Mouse (Mus musculus): Measurements from ENCODE around the gene Rmdn2. TPM values are rescaled to one million over a fixed set of nuclear protein-coding genes. Genes with fewer than 3 reads are reported as not detected.

Gene Rmdn2
- polyA plus RNA-seq, 1 experiment from 2014 or later: 6.9 TPM

GRCm38 (mm10) chr17:79730988-79731387 lies 119.3 kb downstream of the Rmdn2 start:
- Histone ChIP-seq H3K4me1 (no peaks in the 10 kb centered on the region), H3K9me3 (no peaks in the 10 kb centered on the region), H3K27me3 (replicated peaks) (0 out of 2 replicates have a peak, but pooled peaks cover 4% of the 10 kb centered on the region), H3K4me3 (no peak overlapping the region), H3K9ac (no peak overlapping the region), H3K27ac (no peak overlapping the region), H3K36me3 (no peaks in the 10 kb centered on the region), H3K4me2 (replicated peaks) (no peak overlapping the region)
- 81% methylated on average over 8 of the region's 8 CpGs for WGBS
- no peak for ATAC-seq (ENCODE audit: low FRiP score, low read depth)

DNA sequence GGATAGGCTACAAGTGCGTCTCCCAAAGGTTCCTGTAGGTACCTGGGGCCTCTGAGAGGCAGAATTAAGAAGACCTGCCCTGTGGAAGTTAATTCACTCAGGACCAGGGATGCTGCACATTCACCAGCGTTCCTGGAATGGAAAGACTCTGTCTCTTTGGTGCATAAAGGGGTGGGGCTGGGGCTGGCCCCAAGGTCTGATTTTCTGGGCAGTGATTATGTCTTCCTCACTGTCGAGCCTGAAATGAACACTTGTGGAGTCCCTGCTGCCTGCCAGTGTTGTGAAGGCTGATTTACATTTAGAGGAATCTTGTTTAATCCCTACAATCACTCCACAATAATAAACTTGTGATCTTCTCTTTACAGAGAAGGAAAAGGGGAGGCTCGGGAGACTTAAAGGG lies 121.4 kb downstream of the Rmdn2 start:
- no peak overlapping the region for H3K27ac ChIP-seq
- H3K4me1 ChIP-seq: no peaks in the 10 kb centered on the region
- WGBS: 67% methylated on average over 4 of the region's 4 CpGs
- H3K4me3 ChIP-seq: no peak overlapping the region
- 0 out of 2 replicates have a peak, but pooled peaks cover under 1% of the 10 kb centered on the region for H3K27me3 ChIP-seq (replicated peaks)
- no peak overlapping the region for H3K4me2 ChIP-seq (replicated peaks)
- no peaks in the 10 kb centered on the region for H3K9me3 ChIP-seq
- H3K9ac ChIP-seq: no peak overlapping the region
- no peak for ATAC-seq (ENCODE audit: low FRiP score, low read depth)
- no peaks in the 10 kb centered on the region for H3K36me3 ChIP-seq

DNA sequence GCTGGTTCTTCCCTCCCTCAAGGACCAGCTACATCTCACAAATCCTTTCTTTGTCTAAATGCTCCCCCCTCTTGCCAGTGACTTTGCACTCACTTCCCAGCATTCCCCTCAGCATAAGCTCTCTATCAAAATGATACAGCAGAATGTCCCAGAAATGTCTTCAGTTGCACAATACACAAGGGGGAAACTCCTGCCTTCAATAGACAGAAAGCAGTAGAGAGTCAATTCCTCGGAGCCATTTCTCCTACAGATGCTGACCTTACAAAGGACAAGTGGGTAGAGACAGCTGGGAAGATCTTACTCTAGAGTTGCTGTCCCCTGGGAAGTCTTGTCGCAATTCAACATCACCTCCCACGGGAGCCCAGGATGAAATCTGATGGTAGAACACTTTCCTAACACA lies 125.9 kb downstream of the Rmdn2 start:
- no peak for ATAC-seq (ENCODE audit: low FRiP score, low read depth)
- no peak overlapping the region for H3K4me2 ChIP-seq (replicated peaks)
- 69% methylated on average over 3 of the region's 3 CpGs for WGBS
- H3K27ac ChIP-seq: no peak overlapping the region
- H3K9ac ChIP-seq: no peak overlapping the region
- H3K4me1 ChIP-seq: no peaks in the 10 kb centered on the region
- H3K36me3 ChIP-seq: no peaks in the 10 kb centered on the region
- no peak overlapping the region for H3K4me3 ChIP-seq
- H3K27me3 ChIP-seq (replicated peaks): no peaks in the 10 kb centered on the region
- H3K9me3 ChIP-seq: no peaks in the 10 kb centered on the region

DNA sequence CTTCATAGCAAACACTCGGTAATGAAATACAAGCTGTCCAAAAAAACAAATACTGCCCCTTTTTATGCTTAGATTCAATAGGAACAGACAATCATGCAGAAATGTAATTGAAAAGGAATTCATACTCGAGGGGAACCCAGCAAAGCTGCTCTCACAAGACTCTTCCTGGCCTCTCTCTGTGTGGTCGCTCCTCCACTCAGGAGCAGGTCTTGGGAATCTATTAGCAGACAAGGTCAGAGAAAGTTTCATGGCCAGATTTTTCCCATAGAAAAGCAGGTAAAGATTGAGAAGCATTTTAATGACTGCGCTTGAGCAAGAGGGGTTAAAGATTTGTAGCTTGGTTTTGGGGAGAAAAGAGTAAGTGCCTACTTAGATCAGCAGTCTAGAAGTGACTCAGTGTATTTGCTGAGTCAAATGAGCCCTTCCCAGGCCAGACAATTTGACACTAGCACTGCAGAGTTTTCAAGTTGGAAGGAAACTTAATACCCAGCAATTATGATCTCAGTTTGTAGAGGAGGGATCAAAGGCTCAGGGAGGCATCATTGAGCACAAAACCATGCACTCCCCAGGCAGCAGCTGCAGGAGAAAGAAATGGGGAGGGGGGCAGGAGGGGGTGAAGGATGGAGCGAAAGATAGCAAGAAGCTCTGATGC lies 127.3 kb downstream of the Rmdn2 start:
- Histone ChIP-seq H3K4me3 (no peak overlapping the region), H3K27ac (no peak overlapping the region), H3K9ac (no peak overlapping the region), H3K4me2 (replicated peaks) (no peak overlapping the region), H3K27me3 (replicated peaks) (no peaks in the 10 kb centered on the region), H3K9me3 (no peaks in the 10 kb centered on the region), H3K36me3 (no peaks in the 10 kb centered on the region), H3K4me1 (no peaks in the 10 kb centered on the region)
- WGBS: 60% methylated on average over 5 of the region's 5 CpGs
- ATAC-seq (ENCODE audit: low FRiP score, low read depth): no peak

DNA sequence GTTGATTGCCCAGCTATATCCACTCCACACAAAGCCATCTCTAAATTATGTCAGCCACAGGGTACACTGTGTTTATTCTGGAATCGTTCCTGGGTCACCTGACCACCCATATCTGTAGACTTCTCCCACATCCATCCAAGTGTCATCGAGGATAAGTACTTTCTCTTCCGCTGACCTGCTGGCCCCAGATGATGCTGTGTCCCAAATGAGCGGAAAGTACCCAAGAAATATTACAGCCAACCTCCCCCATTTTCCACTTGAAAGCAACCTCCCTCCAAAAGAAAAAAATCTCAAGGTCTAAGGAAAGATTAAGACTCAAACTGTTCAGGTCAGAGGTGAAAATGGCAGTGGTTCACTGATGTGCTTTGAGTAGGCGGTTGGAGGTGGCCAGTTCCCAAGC lies 131.0 kb downstream of the Rmdn2 start:
- H3K4me1 ChIP-seq: peaks cover 11% of the 10 kb centered on the region
- no peaks in the 10 kb centered on the region for H3K9me3 ChIP-seq
- H3K27me3 ChIP-seq (replicated peaks): no peaks in the 10 kb centered on the region
- no peak overlapping the region for H3K4me3 ChIP-seq
- no peak overlapping the region for H3K27ac ChIP-seq
- 75% methylated on average over 5 of the region's 5 CpGs for WGBS
- no peak overlapping the region for H3K9ac ChIP-seq
- H3K4me2 ChIP-seq (replicated peaks): no peak overlapping the region
- no peak for ATAC-seq (ENCODE audit: low FRiP score, low read depth)
- no peaks in the 10 kb centered on the region for H3K36me3 ChIP-seq

Other genes starting within 250 kb of the Rmdn2 start
- gene Cyp1b1, start 103.2 kb downstream of the Rmdn2 start, polyA plus RNA-seq (2016; fragmentation: Nextera tagmentation; extraction: Ambion mirVana): 8.8 and 10.0 TPM in 2 replicates

All from neural tube, embryonic 12.5 days (tissue).